Mouse (Mus musculus) intestine, postnatal 0 days (tissue): ENCODE data around the gene Dnajb6. TPM values are rescaled to one million over a fixed set of nuclear protein-coding genes. Genes with fewer than 3 reads are reported as not detected.
A peak's percentile ranks its signal among the peaks of the same experiment; 100 is the strongest.
"Not testable (repeated sequence)": the region's sequence is repeated elsewhere in the genome, so short reads cannot be mapped to it uniquely, and the experiment has no call there.

Source experiments
- ATAC-seq: fragments of 200-750 bp; cut with Nextera tagmentation; 2 replicates; pipeline ENCODE4 v1.8.0; 2017; ENCODE audit warnings: mild to moderate bottlenecking, moderate TSS enrichment, moderate library complexity
- H3K27ac ChIP-seq: fragments of 300-500 bp; sonication (generic); 2 replicates; pipeline ENCODE4 v1.5.1; 2014; ENCODE audit warnings: mild to moderate bottlenecking, low read depth, low read length, moderate library complexity
- H3K27me3 ChIP-seq: fragments of 300-500 bp; sonication (generic); replicated peaks from 2 replicates; pipeline ENCODE4 v1.6.1; 2014; ENCODE audit warnings: low read length, mixed read lengths; ENCODE audit not compliant: control insufficient read depth, insufficient read depth
- H3K36me3 ChIP-seq: fragments of 300-500 bp; sonication (generic); 2 replicates; pipeline ENCODE4 v1.6.1; 2014; ENCODE audit warnings: mild to moderate bottlenecking, moderate library complexity; ENCODE audit not compliant: control insufficient read depth, insufficient read depth
- H3K4me1 ChIP-seq: fragments of 300-500 bp; sonication (generic); replicated peaks from 2 replicates; pipeline ENCODE4 v1.6.1; 2014; ENCODE audit warnings: antibody characterized with exemption, low read length, mixed read lengths; ENCODE audit not compliant: control insufficient read depth, insufficient read depth
- H3K4me2 ChIP-seq: fragments of 300-500 bp; sonication (generic); replicated peaks from 2 replicates; pipeline ENCODE4 v1.6.1; 2014; ENCODE audit warnings: low read depth, mild to moderate bottlenecking, moderate library complexity
- H3K4me3 ChIP-seq: fragments of 300-500 bp; sonication (generic); 2 replicates; pipeline ENCODE4 v1.5.1; 2014; ENCODE audit warnings: low read depth, low read length
- H3K9ac ChIP-seq: fragments of 300-500 bp; sonication (generic); 2 replicates; pipeline ENCODE4 v1.6.1; 2014; ENCODE audit warnings: mild to moderate bottlenecking, low read depth, low read length
- H3K9me3 ChIP-seq: fragments of 300-500 bp; sonication (generic); 2 replicates; pipeline ENCODE4 v1.6.1; 2016; ENCODE audit warnings: mixed run types; ENCODE audit not compliant: control insufficient read depth
- CTCF ChIP-seq: sonication (generic); IDR thresholded peaks from 2 replicates; pipeline ENCODE4 v1.5.1; 2016; ENCODE audit warnings: low read depth, mild to moderate bottlenecking, control low read depth, antibody characterized with exemption, moderate library complexity
- WGBS: fragments of 180-500 bp; shearing (Covaris S2); extraction: QIAGEN DNeasy Blood & Tissue Kit; methylation state at CpG from one replicate; pipeline ENCODE4 v1.1.7; 2014; 5-methylcytosine and 5-hydroxymethylcytosine counted together
- polyA plus RNA-seq: library from polyadenylated mRNA; unstranded; fragments of >200 nt; fragmentation: Nextera tagmentation; extraction: Ambion mirVana; gene quantifications from 2 replicates; pipeline ENCODE4 v1.2.1, GENCODE M21; 2015

The Dnajb6 gene
- polyA plus RNA-seq, 1 experiment from 2014 or later: 109 TPM

- no peaks in the 10 kb centered on the region for H3K9me3 ChIP-seq
- TF ChIP-seq CTCF: no peak; the same call in 1 of the 2 replicates
- H3K4me3 ChIP-seq: no peak overlapping the region
- H3K4me2 ChIP-seq: no peak overlapping the region
- WGBS: 7% methylated on average over 5 of the region's 5 CpGs
- H3K4me1 ChIP-seq: no peaks in the 10 kb centered on the region
- no peak overlapping the region for H3K27ac ChIP-seq
- ATAC-seq: peak; percentile 93
- H3K27me3 ChIP-seq: no peaks in the 10 kb centered on the region
- no peaks in the 10 kb centered on the region for H3K36me3 ChIP-seq
- no peak overlapping the region for H3K9ac ChIP-seq
Observed at GRCm38 (mm10) chr5:29708258-29708657, 27.2 kb upstream of the Dnajb6 start.

- no peak overlapping the region for H3K9ac ChIP-seq
- ATAC-seq: no peak
- TF ChIP-seq CTCF: no peak
Observed at GRCm38 (mm10) chr5:29711631-29712030, 23.9 kb upstream of the Dnajb6 start.

GRCm38 (mm10) chr5:29712906-29713305, 22.6 kb upstream of the Dnajb6 start:
- H3K9me3 ChIP-seq: no peaks in the 10 kb centered on the region
- H3K27me3 ChIP-seq: no peaks in the 10 kb centered on the region
- no peaks in the 10 kb centered on the region for H3K36me3 ChIP-seq
- TF ChIP-seq CTCF: no peak
- no peak overlapping the region for H3K4me2 ChIP-seq
- H3K4me1 ChIP-seq: no peaks in the 10 kb centered on the region
- ATAC-seq: no peak
- no peak overlapping the region for H3K4me3 ChIP-seq
- no peak overlapping the region for H3K9ac ChIP-seq
- no peak overlapping the region for H3K27ac ChIP-seq
- 47% methylated on average over 1 of the region's 1 CpGs for WGBS

More at GRCm38 (mm10) chr5:29711631-29712030, 23.9 kb upstream of the Dnajb6 start:
- H3K4me1 ChIP-seq: no peaks in the 10 kb centered on the region
- H3K9me3 ChIP-seq: no peaks in the 10 kb centered on the region
- no peaks in the 10 kb centered on the region for H3K27me3 ChIP-seq
- no peak overlapping the region for H3K4me2 ChIP-seq
- no peaks in the 10 kb centered on the region for H3K36me3 ChIP-seq
- H3K4me3 ChIP-seq: no peak overlapping the region
- no peak overlapping the region for H3K27ac ChIP-seq

GRCm38 (mm10) chr5:29721159-29721558, 14.3 kb upstream of the Dnajb6 start:
- Histone ChIP-seq H3K4me1 (no peaks in the 10 kb centered on the region), H3K9ac (no peak overlapping the region), H3K9me3 (no peaks in the 10 kb centered on the region), H3K27me3 (no peaks in the 10 kb centered on the region), H3K4me3 (no peak overlapping the region), H3K36me3 (no peaks in the 10 kb centered on the region), H3K27ac (no peak overlapping the region), H3K4me2 (no peak overlapping the region)
- 34% methylated on average over 1 of the region's 1 CpGs for WGBS
- ATAC-seq: no peak
- TF ChIP-seq CTCF: no peak

GRCm38 (mm10) chr5:29725369-29725768, 10.1 kb upstream of the Dnajb6 start:
- Histone ChIP-seq H3K9me3 (no peaks in the 10 kb centered on the region), H3K4me2 (no peak overlapping the region), H3K36me3 (no peaks in the 10 kb centered on the region), H3K4me1 (no peaks in the 10 kb centered on the region), H3K4me3 (no peak overlapping the region), H3K9ac (no peak overlapping the region), H3K27me3 (no peaks in the 10 kb centered on the region), H3K27ac (no peak overlapping the region)
- TF ChIP-seq CTCF: no peak
- 88% methylated on average over 2 of the region's 2 CpGs for WGBS
- no peak for ATAC-seq

- not testable (repeated sequence) for H3K27me3 ChIP-seq, ATAC-seq, H3K9ac ChIP-seq, H3K27ac ChIP-seq, H3K4me2 ChIP-seq, H3K4me3 ChIP-seq, H3K9me3 ChIP-seq, H3K36me3 ChIP-seq, H3K4me1 ChIP-seq
- WGBS: 85% methylated on average over 5 of the region's 5 CpGs
Observed at GRCm38 (mm10) chr5:29726070-29726469, 9.4 kb upstream of the Dnajb6 start.

- Histone ChIP-seq H3K4me3 (peak overlapping the region; percentile 81), H3K4me2 (peak overlapping the region; percentile 79), H3K36me3 (no peaks in the 10 kb centered on the region), H3K9me3 (no peaks in the 10 kb centered on the region), H3K27ac (peak overlapping the region; percentile 98), H3K4me1 (0 out of 2 replicates have a peak, but pooled peaks cover 5% of the 10 kb centered on the region), H3K9ac (peak overlapping the region; percentile 93), H3K27me3 (no peaks in the 10 kb centered on the region)
- ATAC-seq: no peak
- no peak for TF ChIP-seq CTCF
- WGBS: 33% methylated on average over 6 of the region's 6 CpGs
Observed at GRCm38 (mm10) chr5:29734831-29735510, 517 bp upstream of the Dnajb6 start.
